Mouse (Mus musculus) c-Kit-negative CD71-positive TER-119-positive erythroid progenitor cells, embryonic 14.5 days (primary cell): ENCODE data around the gene Pbx1.

Source experiments
- DNase-seq: peaks from one replicate; pipeline ENCODE4 v3.0.0-alpha.2; 2013; ENCODE audit warnings: low read depth, low spot score

Gene Pbx1

GRCm38 (mm10) chr1:168307275-168308182, 124.5 kb downstream of the Pbx1 start:
- no peak for DNase-seq

- no peak for DNase-seq
These were observed 131.6 kb downstream of the Pbx1 start for GRCm38 (mm10) chr1:168300505-168300904.

GRCm38 (mm10) chr1:168299928-168300365, 132.1 kb downstream of the Pbx1 start:
- DNase-seq = no peak

- no peak for DNase-seq
These were observed 132.9 kb downstream of the Pbx1 start for GRCm38 (mm10) chr1:168299181-168299580.

GRCm38 (mm10) chr1:168296290-168296689, 135.8 kb downstream of the Pbx1 start:
- no peak for DNase-seq

- DNase-seq = no peak
These were observed 136.3 kb downstream of the Pbx1 start for GRCm38 (mm10) chr1:168295782-168296181.

GRCm38 (mm10) chr1:168293673-168294072, 138.4 kb downstream of the Pbx1 start:
- DNase-seq = no peak

GRCm38 (mm10) chr1:168292106-168292505, 140.0 kb downstream of the Pbx1 start:
- no peak for DNase-seq

- DNase-seq = no peak
These were observed 140.4 kb downstream of the Pbx1 start for GRCm38 (mm10) chr1:168291643-168292040.

GRCm38 (mm10) chr1:168291001-168291642, 140.9 kb downstream of the Pbx1 start:
- no peak for DNase-seq

GRCm38 (mm10) chr1:168290236-168290985, 141.7 kb downstream of the Pbx1 start:
- no peak for DNase-seq

- DNase-seq = no peak
These were observed 143.1 kb downstream of the Pbx1 start for GRCm38 (mm10) chr1:168288891-168289545.

- peak; percentile 93 for DNase-seq
These were observed 144.1 kb downstream of the Pbx1 start for GRCm38 (mm10) chr1:168287843-168288591.

- no peak for DNase-seq
These were observed 145.0 kb downstream of the Pbx1 start for GRCm38 (mm10) chr1:168286862-168287650.

GRCm38 (mm10) chr1:168284566-168285141, 147.4 kb downstream of the Pbx1 start:
- DNase-seq = no peak

GRCm38 (mm10) chr1:168283841-168284565, 148.1 kb downstream of the Pbx1 start:
- no peak for DNase-seq

- DNase-seq = no peak
These were observed 148.6 kb downstream of the Pbx1 start for GRCm38 (mm10) chr1:168283421-168283820.

GRCm38 (mm10) chr1:168275678-168276077, 156.4 kb downstream of the Pbx1 start:
- DNase-seq = no peak

GRCm38 (mm10) chr1:168274296-168274695, 157.8 kb downstream of the Pbx1 start:
- DNase-seq = no peak
